Mouse (Mus musculus): ENCODE results near the gene Efhd2.

Gene Efhd2

GRCm38 (mm10) chr4:141810975-141811374 lies 63.7 kb downstream of the Efhd2 start:
- DNase-seq (ENCODE audit: low spot score in 2 of 2), result no peak

GRCm38 (mm10) chr4:141809850-141810464 lies 64.8 kb downstream of the Efhd2 start:
- no peak for DNase-seq (ENCODE audit: low spot score in 2 of 2)

All from spleen, postnatal 4 days (tissue).